Mouse (Mus musculus): ENCODE results near the gene Sike1.

The Sike1 gene

DNA sequence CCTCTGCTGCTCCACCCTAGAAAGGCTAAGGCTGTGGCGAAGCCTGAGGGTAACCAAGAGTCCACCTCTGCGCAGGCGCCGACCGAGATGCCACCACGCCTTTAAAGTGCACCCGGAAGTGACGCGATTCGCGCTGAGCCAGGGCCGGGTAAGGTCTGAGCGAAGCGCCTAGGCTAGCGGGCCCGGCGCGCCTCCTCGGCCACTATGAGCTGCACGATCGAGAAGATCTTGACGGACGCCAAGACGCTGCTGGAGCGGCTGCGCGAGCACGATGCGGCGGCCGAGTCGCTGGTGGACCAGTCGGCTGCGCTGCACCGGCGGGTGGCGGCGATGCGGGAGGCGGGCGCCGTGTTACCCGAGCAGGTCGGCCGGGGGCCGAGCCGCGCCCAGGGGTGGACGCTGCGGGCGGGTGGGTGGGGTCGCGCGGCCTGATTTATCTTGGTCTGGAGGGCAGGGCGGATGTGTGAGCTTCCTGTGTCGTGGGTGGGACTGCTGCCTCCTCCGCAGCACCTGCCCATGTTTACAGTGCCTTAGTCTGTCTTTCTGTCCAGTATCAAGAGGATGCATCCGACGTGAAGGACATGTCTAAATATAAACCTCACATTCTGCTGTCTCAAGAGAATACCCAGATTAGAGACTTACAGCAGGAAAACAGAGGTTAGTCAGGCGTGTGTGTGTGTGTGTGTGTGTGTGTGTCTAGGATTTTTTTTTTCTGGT is at the start of gene Sike1:
TSS of gene Sike1 (plus strand) at position 104 of the 717 bp plus-strand sequence.
- in situ Hi-C loops (cut with MboI, MseI): no loop called here

DNA sequence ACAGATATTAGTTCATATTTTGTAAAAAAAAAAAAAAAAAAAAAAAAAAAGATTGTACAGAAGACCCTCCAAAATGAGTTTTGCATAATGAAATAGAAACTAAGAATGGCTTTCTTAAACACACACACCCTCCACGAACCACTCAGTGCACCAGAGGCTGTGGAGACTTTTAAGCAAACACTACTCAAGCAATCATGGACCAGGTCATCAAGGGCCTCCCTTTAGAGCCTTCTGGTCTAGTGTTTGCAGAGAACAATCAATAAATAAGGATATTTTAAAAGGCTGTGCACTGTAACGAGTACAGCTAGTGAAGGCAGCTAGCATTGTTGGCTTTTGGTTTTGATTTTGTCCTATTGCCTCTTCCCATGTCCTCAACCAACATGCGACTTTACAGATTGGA is 49.2 kb upstream of the Sike1 start:
- in situ Hi-C loops (cut with MboI, MseI): no loop called here

DNA sequence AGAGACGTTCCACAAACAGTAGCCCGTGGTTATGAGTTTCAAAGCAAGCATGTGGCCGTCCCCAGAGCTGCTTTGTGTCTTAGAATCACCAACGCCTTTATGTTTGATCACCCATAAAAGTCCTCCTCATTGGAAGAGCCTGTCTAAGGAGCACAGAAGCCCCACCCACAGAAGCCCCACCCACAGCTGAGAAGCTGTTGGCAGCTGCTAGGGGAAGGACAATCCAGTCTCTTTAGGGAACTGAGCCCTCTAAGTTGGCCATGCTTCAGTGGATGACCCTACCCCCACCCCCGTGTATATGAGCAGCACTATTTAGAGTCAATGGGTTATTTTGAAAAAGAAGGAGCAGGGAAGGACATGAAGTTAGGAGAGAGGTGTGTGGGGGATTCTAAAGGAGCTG is 48.6 kb upstream of the Sike1 start:
- in situ Hi-C loops (cut with MboI, MseI): no loop called here

DNA sequence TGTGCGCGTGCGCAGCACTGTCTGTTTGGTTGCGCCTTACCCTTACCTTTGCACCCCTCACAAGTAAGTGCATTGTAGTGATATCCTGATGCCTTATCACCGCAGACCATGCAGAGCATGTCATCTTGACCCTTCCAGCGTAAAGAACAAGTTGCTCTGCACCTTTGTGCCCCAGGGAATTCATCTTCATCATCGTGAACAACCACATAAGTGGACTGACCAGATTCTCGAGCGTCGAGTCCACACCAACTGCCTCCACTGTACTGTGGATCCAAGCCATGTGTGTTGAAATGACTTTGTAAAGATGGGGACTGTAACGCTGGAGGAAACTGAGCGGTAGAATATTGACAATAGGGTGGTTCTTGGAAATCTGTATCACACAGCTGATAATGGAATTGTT is 41.0 kb upstream of the Sike1 start:
- in situ Hi-C loops (cut with MboI, MseI): no loop called here

DNA sequence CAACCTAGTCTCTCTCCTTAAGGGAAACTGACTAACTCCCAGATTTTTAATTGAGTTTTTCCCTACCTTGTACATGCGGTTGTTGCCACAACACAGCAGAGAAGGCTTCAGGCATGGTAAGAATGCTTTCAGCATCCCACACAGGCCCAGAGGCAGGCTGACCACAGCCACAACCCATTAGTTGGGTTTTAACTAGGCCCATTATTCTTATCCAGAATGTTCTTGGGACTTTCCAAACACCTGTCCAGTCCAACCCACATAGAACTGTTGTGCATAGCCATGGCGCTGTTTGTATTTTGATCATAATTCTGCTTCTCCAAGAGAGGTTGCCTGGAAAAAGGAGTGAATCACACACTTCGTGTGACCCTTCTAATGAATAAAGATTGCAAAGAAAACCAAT is 40.4 kb upstream of the Sike1 start:
- in situ Hi-C loops (cut with MboI, MseI): no loop called here

DNA sequence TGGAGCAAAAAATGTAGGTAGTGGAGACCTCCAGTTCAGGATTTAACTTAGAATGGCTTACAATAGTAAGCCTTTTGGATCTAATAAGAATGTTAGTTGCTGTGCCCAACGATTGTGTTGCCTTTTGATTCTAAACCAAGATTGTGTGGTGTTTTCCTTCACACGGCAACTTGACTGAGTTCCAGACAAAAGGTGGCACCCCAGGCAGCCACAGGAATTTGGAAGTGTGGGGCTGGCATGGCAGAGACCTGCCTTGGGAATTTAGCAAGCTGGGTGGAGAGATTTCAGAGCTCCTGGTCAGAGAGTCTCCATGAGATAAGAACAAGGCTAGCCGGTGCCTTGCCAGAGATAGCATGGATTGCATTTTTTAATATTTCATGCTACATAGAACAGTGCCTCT is 39.9 kb upstream of the Sike1 start:
- in situ Hi-C loops (cut with MboI, MseI): no loop called here

DNA sequence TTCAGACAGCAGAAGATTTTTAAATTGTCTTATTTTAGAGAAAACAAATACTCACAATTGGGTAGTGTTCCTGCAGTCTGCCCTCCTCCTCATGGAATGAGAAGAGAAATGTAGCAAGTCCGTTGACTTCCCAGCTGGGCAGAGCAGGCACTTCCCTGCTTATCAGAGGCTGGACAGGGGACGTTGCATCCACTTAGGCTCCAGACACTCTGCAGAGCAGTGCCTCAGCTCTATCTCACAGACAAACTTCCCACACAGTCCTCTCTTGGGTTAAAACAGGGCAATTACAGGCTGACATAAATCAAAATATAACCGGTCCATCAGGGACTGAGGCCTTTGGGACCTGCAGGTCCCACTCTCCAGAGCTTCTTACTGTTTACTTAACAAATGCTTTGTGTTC is 31.5 kb upstream of the Sike1 start, which contains the start of gene Nr1h5:
TSS of gene Nr1h5 (minus strand) at position 101 of the 400 bp plus-strand sequence.
- in situ Hi-C loops (cut with MboI, MseI): no loop called here

DNA sequence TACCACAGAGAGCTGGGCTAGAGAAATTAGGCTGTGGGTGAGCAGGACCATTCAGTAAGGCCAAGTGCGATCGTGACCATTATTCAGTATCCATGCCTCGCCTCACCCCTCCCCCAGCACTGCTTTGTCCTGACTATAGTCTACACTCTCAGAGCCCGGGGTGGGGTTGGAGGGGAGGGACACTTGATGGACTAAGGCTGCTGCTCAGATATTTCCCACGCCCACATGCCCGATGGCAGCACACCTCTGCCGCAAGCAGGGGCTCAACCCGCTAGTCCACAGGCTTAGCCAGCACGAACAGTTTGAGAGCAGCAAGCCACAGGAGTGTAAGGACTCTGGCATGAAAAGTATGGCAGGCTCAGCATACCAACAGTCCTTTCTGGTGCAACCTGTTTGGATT is 25.4 kb upstream of the Sike1 start:
- in situ Hi-C loops (cut with MboI, MseI): loop anchor here (10.0 kb wide), 1 partner anchor 165 kb away; no protein-coding TSS in a partner anchor

DNA sequence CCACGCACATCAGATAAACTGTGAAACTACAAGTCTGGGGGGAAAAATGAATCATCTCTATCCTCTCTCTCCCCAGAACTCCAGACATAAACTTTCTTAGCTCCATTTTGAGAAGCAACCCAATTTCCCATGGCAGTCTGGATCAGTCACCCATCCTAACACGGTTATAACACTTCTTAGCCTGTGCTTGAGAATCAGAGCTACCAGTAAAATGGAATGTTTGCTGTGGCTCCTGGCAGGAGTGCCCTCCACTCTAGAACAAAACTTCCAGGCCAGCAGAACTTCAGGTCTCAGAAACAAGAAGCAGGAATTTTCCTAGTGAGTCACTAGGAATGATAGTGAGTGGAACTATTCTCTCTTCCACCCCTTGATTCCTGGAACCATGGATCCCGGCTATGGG is 25.0 kb upstream of the Sike1 start:
- in situ Hi-C loops (cut with MboI, MseI): loop anchor here (10.0 kb wide), 1 partner anchor 166 kb away; no protein-coding TSS in a partner anchor

DNA sequence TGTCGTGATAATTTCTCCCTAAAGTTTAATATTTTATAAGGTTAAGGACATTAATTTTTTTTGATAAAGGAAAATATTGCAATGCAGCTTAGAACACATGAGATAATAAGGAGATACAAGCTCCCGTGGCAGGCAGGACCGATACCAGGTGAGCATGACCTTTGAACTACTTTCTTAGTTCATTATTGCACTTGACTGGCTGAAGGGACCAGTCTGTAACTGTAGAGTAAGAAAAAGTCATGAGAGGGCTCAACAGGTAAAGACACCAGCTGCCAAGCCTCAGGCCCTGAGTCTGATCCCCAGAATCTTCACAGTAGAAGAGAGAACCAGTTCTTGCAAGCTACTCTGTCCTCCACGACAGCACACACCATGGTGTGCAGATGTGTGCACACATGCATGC is 18.6 kb upstream of the Sike1 start:
- in situ Hi-C loops (cut with MboI, MseI): loop anchor here (10.0 kb wide), 1 partner anchor 172 kb away; no protein-coding TSS in a partner anchor

DNA sequence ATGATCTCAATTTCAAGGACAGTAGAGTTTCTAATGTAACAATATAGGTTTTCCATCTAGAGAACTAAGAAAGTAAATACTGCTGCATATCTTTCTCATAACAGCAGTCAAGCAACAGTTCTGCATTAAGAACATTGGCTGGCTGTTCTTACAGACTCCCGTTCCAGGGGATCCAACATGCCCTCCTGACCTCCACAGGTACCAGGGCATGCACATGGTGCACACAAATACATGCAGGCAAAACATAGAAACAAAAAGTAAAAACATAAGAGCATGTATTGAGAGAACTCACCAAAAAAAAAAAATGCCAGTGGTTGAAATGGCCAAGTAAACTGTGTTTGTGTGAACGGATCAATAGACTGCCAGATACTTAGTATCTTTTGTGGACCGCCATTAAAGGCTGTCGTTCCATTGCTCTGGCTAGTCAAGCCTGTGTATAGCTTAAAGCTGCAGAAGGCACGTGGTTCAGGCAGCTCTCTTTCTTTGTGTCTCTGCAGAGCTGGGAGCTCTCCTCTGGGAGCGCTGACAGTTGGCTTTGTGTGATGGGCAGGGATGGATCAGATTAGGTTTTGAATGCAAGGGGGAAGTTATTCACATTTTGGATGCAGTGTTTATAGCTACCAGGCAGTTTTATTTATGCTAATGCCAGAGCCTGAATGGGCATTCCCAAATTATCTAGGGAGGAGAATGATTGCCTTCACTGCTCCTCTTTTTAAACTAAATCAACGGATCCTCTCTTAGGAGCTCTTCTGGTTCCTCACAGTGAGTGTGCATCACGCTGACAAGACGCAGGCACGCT is 15.8 kb upstream of the Sike1 start:
- in situ Hi-C loops (cut with MboI, MseI): loop anchor here (10.0 kb wide), 1 partner anchor 175 kb away; no protein-coding TSS in a partner anchor

DNA sequence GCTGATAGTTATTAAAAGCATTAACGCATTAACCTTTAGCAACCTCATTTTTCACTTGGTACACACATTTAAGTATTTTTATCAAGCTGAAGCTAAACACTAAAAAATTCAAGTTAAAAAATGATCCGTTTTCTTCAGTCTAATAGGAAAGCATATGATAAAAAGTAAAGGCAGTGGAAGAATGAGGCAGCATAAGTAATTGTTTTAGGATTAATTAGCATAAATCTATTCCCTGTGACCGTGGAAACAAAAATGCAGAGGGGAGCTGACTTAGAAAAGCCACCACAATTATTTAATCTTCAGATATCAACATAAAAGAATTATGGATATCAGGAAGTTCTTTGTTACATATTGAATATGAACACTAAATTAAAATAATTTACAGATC is 15.2 kb upstream of the Sike1 start:
- in situ Hi-C loops (cut with MboI, MseI): no loop called here

DNA sequence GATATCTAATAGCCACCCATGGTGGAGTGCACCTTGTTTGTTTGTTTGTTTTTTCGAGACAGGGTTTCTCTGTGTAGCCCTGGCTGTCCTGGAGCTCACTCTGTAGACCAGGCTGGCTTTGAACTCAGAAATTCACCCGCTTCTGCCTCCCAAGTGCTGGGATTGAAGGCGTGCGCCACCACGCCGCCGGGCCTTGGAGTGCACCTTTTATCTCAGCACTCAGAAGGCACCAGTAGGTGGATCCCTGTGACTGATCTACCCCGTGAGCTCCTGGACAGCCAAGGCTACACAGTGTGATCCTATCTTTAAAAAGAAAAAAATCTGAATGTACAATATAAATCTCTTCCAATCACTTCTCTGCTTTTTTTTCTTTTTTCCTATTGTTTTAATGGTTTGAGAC is 4.5 kb upstream of the Sike1 start:
- in situ Hi-C loops (cut with MboI, MseI): no loop called here

DNA sequence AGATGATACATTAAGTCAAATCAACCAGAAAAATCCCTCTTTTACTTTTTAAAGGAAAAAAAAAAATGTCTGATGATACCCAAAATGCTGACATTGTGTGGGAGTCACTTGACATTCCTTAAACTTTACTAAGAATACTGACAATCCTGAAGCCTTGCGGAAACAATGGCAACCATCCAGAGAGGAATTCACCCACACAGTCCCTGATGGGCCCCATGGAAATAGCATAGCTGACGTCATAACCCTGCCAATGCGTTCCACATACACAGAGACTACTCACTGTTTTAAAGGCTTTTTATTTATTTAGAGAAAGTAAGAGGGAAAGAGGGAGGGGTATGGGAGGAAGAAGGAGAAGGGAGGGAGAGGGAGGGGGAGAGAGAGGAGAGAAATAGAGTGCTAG is 2.6 kb upstream of the Sike1 start:
- in situ Hi-C loops (cut with MboI, MseI): no loop called here

DNA sequence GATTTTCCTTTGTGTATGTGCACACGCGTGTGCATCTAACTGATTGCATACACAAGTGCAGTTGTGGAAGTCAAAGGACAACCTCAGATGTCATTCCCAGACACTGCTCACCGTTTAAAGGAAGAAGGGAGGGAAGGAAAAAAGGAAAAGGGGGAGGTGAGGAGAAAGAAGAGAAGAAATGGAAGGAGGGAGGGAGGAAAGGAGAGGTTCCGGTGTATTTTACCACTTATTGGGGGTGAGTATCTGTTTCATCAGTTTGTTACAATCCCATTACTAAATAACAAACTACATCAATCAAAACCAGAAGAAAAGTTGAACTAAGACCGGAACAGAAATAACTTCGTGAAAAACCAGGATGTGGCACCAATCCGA is 289 bp upstream of the Sike1 start:
- in situ Hi-C loops (cut with MboI, MseI): no loop called here

DNA sequence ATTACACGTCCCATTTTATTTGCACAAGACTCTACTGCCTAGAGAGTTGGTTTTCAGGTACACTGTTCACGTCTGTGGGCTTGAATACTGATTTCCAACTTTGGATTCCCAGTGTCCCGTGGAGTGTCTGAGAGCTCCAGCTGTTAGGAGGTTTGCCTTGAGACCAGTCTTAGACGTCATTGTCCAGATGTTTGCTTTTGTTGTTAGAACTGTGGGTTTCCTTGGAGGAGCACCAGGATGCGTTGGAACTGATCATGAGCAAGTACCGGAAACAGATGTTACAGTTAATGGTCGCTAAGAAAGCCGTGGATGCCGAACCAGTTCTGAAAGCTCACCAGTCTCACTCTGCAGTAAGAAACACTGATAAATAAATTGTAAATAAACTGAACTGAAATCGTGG is 1.5 kb downstream of the Sike1 start:
- in situ Hi-C loops (cut with MboI, MseI): no loop called here

DNA sequence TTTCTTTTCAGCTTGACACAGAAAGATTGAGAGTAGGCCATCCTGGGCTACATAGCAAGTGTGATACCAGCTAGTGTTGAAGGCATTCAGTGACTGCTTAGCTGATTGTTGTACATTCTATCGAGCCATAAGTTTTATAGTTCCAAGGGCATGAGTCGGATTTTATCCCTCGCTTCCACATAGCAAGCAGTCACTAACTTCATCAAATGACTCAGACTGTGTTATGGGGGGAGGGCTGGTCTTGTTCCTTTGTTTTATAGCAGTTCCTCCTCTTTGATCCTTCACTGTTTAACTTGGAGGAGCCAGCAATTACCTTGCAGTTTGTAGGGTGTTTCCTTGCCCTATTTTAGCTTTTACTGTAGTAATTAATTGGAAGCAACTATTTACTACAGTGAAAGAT is 2.1 kb downstream of the Sike1 start:
- in situ Hi-C loops (cut with MboI, MseI): no loop called here

DNA sequence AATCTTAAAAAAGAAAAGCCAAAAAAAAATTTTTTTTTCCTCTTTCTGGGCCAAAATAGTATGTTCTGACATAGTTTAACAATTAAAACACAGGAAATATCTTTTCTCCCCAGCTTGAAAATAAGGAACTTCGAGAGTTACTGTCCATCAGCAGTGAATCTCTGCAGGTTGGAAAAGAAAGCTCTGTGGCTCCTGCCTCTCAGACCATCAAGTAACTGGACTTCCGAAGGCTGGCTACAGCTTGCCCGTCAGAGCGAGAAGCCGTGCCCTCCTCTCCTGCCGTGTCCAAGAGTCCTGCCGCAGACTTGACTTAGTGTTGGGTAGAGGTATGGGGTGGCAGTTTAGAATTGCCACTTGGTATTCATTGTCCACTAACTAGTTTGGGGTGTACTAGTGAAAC is 6.1 kb downstream of the Sike1 start:
- in situ Hi-C loops (cut with MboI, MseI): loop anchor here (10.0 kb wide), 1 partner anchor 297 kb away; no protein-coding TSS in a partner anchor

DNA sequence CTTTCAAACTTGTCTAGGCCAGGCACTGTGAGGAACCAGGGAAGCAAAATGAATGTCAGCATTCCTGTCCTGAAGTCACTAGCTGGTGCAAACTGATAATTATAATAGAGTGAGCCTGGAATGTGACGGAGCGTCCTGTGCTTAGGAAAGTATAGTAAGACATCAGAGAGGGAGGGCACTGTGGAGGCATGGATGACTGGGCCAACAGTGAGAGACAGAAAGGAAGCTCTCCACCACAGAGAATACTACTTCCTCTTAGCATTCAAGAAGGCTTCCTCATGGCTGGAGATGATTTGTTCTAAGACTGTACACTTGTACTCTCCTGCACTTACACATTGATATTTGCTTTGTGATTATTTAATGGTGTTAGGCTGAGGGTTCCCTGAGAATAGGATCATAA is 21.8 kb downstream of the Sike1 start:
- in situ Hi-C loops (cut with MboI, MseI): no loop called here

DNA sequence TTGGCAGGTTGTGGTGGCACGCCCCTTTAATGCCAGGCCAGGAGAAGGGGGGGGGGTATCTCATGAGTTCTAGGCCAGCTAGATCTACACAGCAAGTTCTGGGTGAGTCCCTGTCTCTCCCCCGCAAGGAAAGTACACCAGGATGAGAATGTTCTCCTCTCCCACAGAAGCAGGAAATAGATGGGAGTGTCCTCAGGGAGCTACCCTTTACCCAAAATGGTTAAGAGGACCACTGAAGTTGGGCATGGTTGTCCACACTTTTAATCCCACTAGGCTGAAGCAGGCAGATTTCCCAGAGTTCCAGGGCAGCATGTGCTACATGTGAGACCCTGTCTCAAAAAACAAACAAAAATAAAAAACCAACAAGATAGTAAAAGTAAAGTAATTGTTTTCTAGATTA is 24.0 kb downstream of the Sike1 start:
- in situ Hi-C loops (cut with MboI, MseI): no loop called here

DNA sequence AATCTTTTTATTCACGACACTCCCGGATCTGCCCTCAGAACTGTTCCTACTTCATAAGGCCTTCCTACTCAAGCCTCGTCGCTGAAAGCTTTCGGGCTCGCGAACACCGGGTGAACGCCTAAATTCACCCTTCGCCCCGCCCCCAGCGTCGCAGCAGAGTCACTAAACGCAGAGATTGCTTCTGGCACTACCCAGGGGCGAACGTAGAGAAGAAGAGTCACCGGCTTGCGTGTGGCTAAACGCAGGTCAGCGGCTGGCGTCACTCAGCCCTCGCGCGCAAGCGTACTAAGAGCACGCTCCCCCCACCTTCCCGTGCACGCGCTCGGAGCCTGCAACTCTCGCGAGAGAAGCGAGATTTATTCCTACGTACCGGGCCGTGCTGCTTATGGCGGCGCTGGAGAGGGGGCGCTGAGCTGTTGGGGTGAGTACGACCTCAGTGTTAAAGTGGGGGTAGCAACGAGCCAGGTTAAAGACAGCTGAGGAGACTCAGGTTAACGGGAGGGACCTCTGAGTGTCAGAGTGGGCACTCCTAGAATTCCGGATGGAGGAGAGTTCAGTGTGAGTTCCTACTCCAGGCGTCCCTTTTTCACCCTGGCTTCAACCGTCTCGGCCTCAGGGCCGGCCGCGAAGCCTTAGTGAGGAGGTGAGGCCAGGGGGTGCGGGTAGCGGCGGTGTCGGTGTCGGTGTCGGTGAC is 24.9 kb downstream of the Sike1 start, which contains the start of gene Csde1:
TSS of gene Csde1 (plus strand) at position 178 of the 694 bp plus-strand sequence.
- in situ Hi-C loops (cut with MboI, MseI): no loop called here

DNA sequence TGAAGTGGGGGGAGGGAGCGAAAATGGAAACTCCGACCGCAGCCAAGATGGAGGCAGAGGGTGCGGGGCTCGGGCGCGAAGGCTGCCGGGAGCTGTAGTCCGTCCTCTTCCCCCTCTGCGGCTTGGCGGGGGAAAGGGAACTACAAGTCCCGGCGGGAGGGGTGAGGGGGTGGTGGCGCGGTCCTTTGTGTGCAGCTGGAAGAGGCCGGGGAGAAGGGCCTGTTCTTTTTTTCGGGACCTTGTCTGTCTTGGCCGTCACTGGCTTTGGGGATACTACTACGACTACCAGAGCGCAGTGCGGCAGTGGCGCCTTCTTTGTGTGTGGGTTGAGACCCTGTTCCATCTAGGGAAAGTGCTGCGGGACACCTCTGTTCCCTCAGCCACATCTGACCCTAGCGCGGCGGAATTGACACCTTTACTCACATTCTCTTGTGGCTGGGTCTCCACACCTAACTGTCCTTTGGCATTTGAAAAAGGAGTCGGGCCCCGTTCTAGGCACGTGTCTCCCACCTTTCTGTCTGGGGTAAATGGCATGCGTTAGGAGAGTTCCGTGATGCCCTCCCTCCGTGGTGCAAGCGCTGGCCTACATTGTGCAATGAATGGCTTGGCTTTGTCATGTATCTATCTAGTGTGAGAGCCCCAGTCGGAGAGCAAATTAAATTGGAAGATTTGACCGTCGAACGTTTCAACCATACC is 25.6 kb downstream of the Sike1 start:
- in situ Hi-C loops (cut with MboI, MseI): no loop called here

All from T-helper 1 cell (primary cell).